12 mouse cellular contexts compared by ENCODE assay signal in the genomic region with DNA sequence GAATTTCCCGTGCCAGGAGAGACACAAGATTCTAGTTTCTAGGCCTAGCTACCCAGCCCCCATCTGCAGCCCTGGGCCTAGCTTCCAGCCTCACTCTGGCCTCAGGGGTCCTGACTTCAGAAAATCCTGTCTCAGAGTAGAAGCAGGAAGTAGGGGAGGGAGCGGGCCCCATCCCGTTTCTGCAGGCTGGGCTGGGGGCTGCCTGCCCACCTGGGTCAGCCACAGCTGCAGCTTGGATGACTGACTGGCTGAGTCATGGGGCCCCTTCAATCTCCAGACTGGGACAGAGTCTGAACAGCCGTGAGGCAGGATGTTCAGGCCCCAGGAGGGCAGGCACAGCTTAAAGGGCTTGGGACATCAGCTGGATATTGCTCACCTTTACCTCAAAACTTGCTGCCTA. TPM values are rescaled to one million over a fixed set of nuclear protein-coding genes. Genes with fewer than 3 reads are reported as not detected.
DNase-seq lines count a peak whose midpoint lies in the region; ATAC-seq lines count a peak whose summit lies in the region.
"Had no signal": no experiment of that assay in that cellular context is flagged by ENCODE, and none has a peak within 500 bp of the region (broad histone marks: within the 10 kb centered on the region; RNA-seq: fewer than 3 reads in every experiment).

No protein-coding gene starts in this region.

- peaks cover 25% of the 10 kb centered on the region for H3K4me1 ChIP-seq in forebrain, embryonic 10.5 days
- peaks cover 11% of the 10 kb centered on the region; the same call in 1 of the 2 replicates for H3K4me1 ChIP-seq in forebrain, embryonic 12.5 days
- H3K4me1 ChIP-seq in lung, embryonic 15.5 days = no peaks in the 10 kb centered on the region
- peaks cover 36% of the 10 kb centered on the region for H3K4me1 ChIP-seq in limb, embryonic 10.5 days

- 51% methylated on average over 4 of the region's 4 CpGs for WGBS in forebrain, embryonic 10.5 days
- WGBS in forebrain, embryonic 12.5 days = 65% methylated on average over 4 of the region's 4 CpGs
- WGBS in lung, embryonic 15.5 days = 33% methylated on average over 4 of the region's 4 CpGs
- WGBS in limb, embryonic 10.5 days = 46% methylated on average over 4 of the region's 4 CpGs

- peaks cover 61% of the 10 kb centered on the region for H3K27me3 ChIP-seq in forebrain, embryonic 10.5 days (ENCODE audit: poor library complexity, severe bottlenecking)
- H3K27me3 ChIP-seq in forebrain, embryonic 12.5 days = peaks cover 49% of the 10 kb centered on the region; the same call in 1 of the 2 replicates
- H3K27me3 ChIP-seq in lung, embryonic 15.5 days = no peaks in the 10 kb centered on the region
- no peaks in the 10 kb centered on the region for H3K27me3 ChIP-seq in limb, embryonic 10.5 days (ENCODE audit: low read depth, poor library complexity, severe bottlenecking)
- H3K27me3 ChIP-seq: heart, embryonic 15.5 days had no signal

- no peak overlapping the region for H3K4me2 ChIP-seq in forebrain, embryonic 12.5 days
- H3K4me2 ChIP-seq in lung, embryonic 15.5 days = no peak overlapping the region
- H3K4me2 ChIP-seq: heart, embryonic 15.5 days had no signal

- H3K9ac ChIP-seq in forebrain, embryonic 12.5 days = no peak overlapping the region
- no peak overlapping the region for H3K9ac ChIP-seq in lung, embryonic 15.5 days
- H3K9ac ChIP-seq: heart, embryonic 15.5 days had no signal

- H3K27ac ChIP-seq in forebrain, embryonic 10.5 days = peak overlapping the region; percentile 31
- H3K27ac ChIP-seq in forebrain, embryonic 12.5 days = no peak overlapping the region
- no peak overlapping the region for H3K27ac ChIP-seq in lung, embryonic 15.5 days
- H3K27ac ChIP-seq in limb, embryonic 10.5 days = peak overlapping the region; percentile 81
- H3K27ac ChIP-seq: heart, embryonic 15.5 days had no signal

- ATAC-seq in forebrain, embryonic 12.5 days (ENCODE audit: low FRiP score) = no peak
- 0 out of 2 replicates have a peak, but pooled peaks have one; percentile 10 for ATAC-seq in lung, embryonic 15.5 days (ENCODE audit: borderline replicate concordance, extremely low read depth, low FRiP score, low TSS enrichment)

- H3K36me3 ChIP-seq in forebrain, embryonic 10.5 days (replicated peaks) = no peaks in the 10 kb centered on the region
- H3K36me3 ChIP-seq in forebrain, embryonic 12.5 days (replicated peaks) = no peaks in the 10 kb centered on the region
- no peaks in the 10 kb centered on the region for H3K36me3 ChIP-seq in lung, embryonic 15.5 days
- H3K36me3 ChIP-seq in limb, embryonic 10.5 days = no peaks in the 10 kb centered on the region
- H3K36me3 ChIP-seq: G1E; heart, embryonic 15.5 days had no signal

- no peak overlapping the region for H3K4me3 ChIP-seq in forebrain, embryonic 10.5 days
- no peak overlapping the region for H3K4me3 ChIP-seq in forebrain, embryonic 12.5 days (replicated peaks)
- H3K4me3 ChIP-seq in lung, embryonic 15.5 days = no peak overlapping the region
- H3K4me3 ChIP-seq in limb, embryonic 10.5 days = no peak overlapping the region
- H3K4me3 ChIP-seq: heart, embryonic 15.5 days had no signal

- no peaks in the 10 kb centered on the region for H3K9me3 ChIP-seq in forebrain, embryonic 10.5 days
- H3K9me3 ChIP-seq in forebrain, embryonic 12.5 days = no peaks in the 10 kb centered on the region
- no peaks in the 10 kb centered on the region for H3K9me3 ChIP-seq in lung, embryonic 15.5 days
- no peaks in the 10 kb centered on the region for H3K9me3 ChIP-seq in limb, embryonic 10.5 days (replicated peaks)
- H3K9me3 ChIP-seq: G1E; heart, embryonic 15.5 days had no signal

- no peak for DNase-seq in forebrain, embryonic 10.5 days (ENCODE audit: extremely low spot score, low spot score)
- no peak for DNase-seq in lung, adult 18-20 months
- peak; percentile 50 for DNase-seq in limb, embryonic 10.5 days (ENCODE audit: low spot score)
- DNase-seq in thymus, postnatal 36 days = peak; percentile 29 to 68
- no peak for DNase-seq in adrenal gland, adult 8-10 months
- no peak for DNase-seq in left cerebral cortex, adult 18-20 months (ENCODE audit: low spot score in 2 of 2)
- DNase-seq: cerebellum, adult 9-11 months; kidney, adult 18-20 months had no signal

RNA-seq across cellular contexts. Expression of a gene that starts 45.8 kb away (rescaled TPM):
- polyA plus RNA-seq in forebrain, embryonic 10.5 days (2016; fragmentation: Nextera tagmentation; extraction: Ambion mirVana) = 194 and 230 TPM in 2 replicates
- polyA plus RNA-seq in forebrain, embryonic 12.5 days (2016; fragmentation: Nextera tagmentation; extraction: Ambion mirVana) = 326 and 351 TPM in 2 replicates
- 553 and 555 TPM in 2 replicates for polyA plus RNA-seq in lung, embryonic 15.5 days (2015; fragmentation: Nextera tagmentation; extraction: Ambion mirVana)
- 317 and 593 TPM in 2 replicates for polyA plus RNA-seq in limb, embryonic 10.5 days (2016; fragmentation: Nextera tagmentation; extraction: Ambion mirVana)
- 1,000 to 10,000 TPM in 1 of 4 experiments, 100 to 1,000 TPM in 3; 211 to 1,262 (median 590) TPM for total RNA-seq in adrenal gland, adult 8-10 months (2022)
- 10 to 100 TPM; 11.9 to 13.3 TPM for total RNA-seq in left cerebral cortex, adult 18-20 months (2021)
- total RNA-seq: G1E had no signal

RNA-seq across cellular contexts. Expression of a gene that starts 58.5 kb away (rescaled TPM):
- polyA plus RNA-seq in forebrain, embryonic 10.5 days (2016; fragmentation: Nextera tagmentation; extraction: Ambion mirVana) = 0.43 TPM in 2 replicates
- polyA plus RNA-seq in forebrain, embryonic 12.5 days (2016; fragmentation: Nextera tagmentation; extraction: Ambion mirVana) = 0.26 and 0.27 TPM in 2 replicates
- 1.9 and 2.4 TPM in 2 replicates for polyA plus RNA-seq in lung, embryonic 15.5 days (2015; fragmentation: Nextera tagmentation; extraction: Ambion mirVana)
- polyA plus RNA-seq in limb, embryonic 10.5 days (2016; fragmentation: Nextera tagmentation; extraction: Ambion mirVana) = 0.25 and 0.53 TPM in 2 replicates
- total RNA-seq in adrenal gland, adult 8-10 months (2022) = 1 to 10 TPM; 2.7 to 5.5 (median 3.6) TPM
- under 1 TPM; 0.68 to 0.86 TPM for total RNA-seq in left cerebral cortex, adult 18-20 months (2021)

Comparison
In these comparisons a context has a peak if more than half of its experiments do, and no peak if none do; other contexts are left out.
1. H3K27ac ChIP-seq: peak in forebrain, embryonic 10.5 days (single experiment) and limb, embryonic 10.5 days (single experiment); none in forebrain, embryonic 12.5 days (single experiment) and lung, embryonic 15.5 days (single experiment).
2. DNase-seq: peak in limb, embryonic 10.5 days (single experiment) and thymus, postnatal 36 days (2 of 2); none in forebrain, embryonic 10.5 days (single experiment), lung, adult 18-20 months (0 of 2), adrenal gland, adult 8-10 months (single experiment) and left cerebral cortex, adult 18-20 months (0 of 2).